In the genomic region with DNA sequence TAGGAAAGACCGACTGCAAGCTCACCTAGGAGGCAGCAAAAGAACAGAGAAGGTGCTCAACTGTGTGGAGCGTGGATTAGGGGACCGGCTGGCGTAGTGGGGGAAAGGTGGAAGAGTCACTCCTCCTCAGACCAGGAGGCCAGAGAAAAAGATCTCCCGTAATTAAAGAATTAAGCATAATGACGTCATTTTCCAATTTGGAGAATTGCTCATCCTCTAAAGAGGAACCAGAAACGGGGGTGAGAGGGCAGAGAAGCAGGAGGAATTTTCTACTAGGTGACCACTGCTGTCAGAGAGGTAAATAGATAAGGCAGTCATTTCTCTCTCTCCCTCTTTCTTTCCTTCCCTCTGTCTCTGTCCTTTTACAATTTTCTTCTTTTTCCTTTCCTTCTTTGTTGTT, we compare ENCODE assay signal across 26 mouse cellular contexts.
"Had no signal": no experiment of that assay in that cellular context is flagged by ENCODE, and none has a peak within 500 bp of the region (broad histone marks: within the 10 kb centered on the region; RNA-seq: fewer than 3 reads in every experiment).

No protein-coding gene starts in this region.

- H3K27me3 ChIP-seq: embryonic facial prominence, embryonic 12.5 days; embryonic facial prominence, embryonic 13.5 days; embryonic facial prominence, embryonic 15.5 days; forebrain, embryonic 13.5 days; forebrain, embryonic 15.5 days had no signal

- ATAC-seq: forebrain, embryonic 13.5 days; forebrain, embryonic 14.5 days; forebrain, embryonic 15.5 days; forebrain, embryonic 16.5 days; forebrain, postnatal 0 days had no signal

- H3K9ac ChIP-seq: embryonic facial prominence, embryonic 12.5 days; embryonic facial prominence, embryonic 13.5 days; embryonic facial prominence, embryonic 15.5 days; forebrain, embryonic 12.5 days; forebrain, embryonic 13.5 days; forebrain, embryonic 15.5 days; forebrain, postnatal 0 days had no signal

- DNase-seq: cerebellum, adult 9-10 months; cerebellum, adult 9-11 months; cerebellum, postnatal 10 days; cerebellum, postnatal 14 days; cerebellum, postnatal 25 days; cerebellum, postnatal 36 days; embryo, embryonic 11 days; forebrain, postnatal 0 days; gastrocnemius, adult 2 months; gastrocnemius, postnatal 10 days; gastrocnemius, postnatal 14 days; gastrocnemius, postnatal 25 days; gastrocnemius, postnatal 36 days; heart, adult 18-20 months; heart, adult 2 months had no signal

- H3K27ac ChIP-seq: embryonic facial prominence, embryonic 10.5 days; embryonic facial prominence, embryonic 12.5 days; embryonic facial prominence, embryonic 13.5 days; embryonic facial prominence, embryonic 15.5 days; forebrain, embryonic 10.5 days; forebrain, embryonic 12.5 days; forebrain, embryonic 13.5 days; forebrain, embryonic 15.5 days; gastrocnemius, adult 2 months; heart, adult 2 months had no signal

- H3K4me2 ChIP-seq: embryonic facial prominence, embryonic 12.5 days; embryonic facial prominence, embryonic 13.5 days; embryonic facial prominence, embryonic 15.5 days; forebrain, embryonic 12.5 days; forebrain, embryonic 13.5 days; forebrain, embryonic 15.5 days had no signal

- H3K36me3 ChIP-seq: embryonic facial prominence, embryonic 10.5 days; embryonic facial prominence, embryonic 12.5 days; embryonic facial prominence, embryonic 13.5 days; embryonic facial prominence, embryonic 15.5 days; forebrain, embryonic 10.5 days; forebrain, embryonic 12.5 days; forebrain, embryonic 15.5 days had no signal

- H3K9me3 ChIP-seq: embryonic facial prominence, embryonic 12.5 days; embryonic facial prominence, embryonic 13.5 days; embryonic facial prominence, embryonic 15.5 days; forebrain, embryonic 10.5 days; forebrain, embryonic 12.5 days; forebrain, embryonic 13.5 days; forebrain, embryonic 15.5 days had no signal

- H3K4me3 ChIP-seq: embryonic facial prominence, embryonic 10.5 days; embryonic facial prominence, embryonic 12.5 days; embryonic facial prominence, embryonic 13.5 days; embryonic facial prominence, embryonic 15.5 days; erythroblast, embryonic 14.5 days; forebrain, embryonic 10.5 days; forebrain, embryonic 12.5 days; forebrain, embryonic 13.5 days; forebrain, embryonic 15.5 days; gastrocnemius, adult 2 months; heart, adult 2 months had no signal

- H3K4me1 ChIP-seq: embryonic facial prominence, embryonic 12.5 days; embryonic facial prominence, embryonic 15.5 days had no signal
